Mouse (Mus musculus): Measurements from ENCODE around the gene Rev1.

- no peak for TF ChIP-seq CTCF (IDR thresholded peaks at IDR 0.05; ENCODE audit: low read depth)
- TF ChIP-seq EP300 (IDR thresholded peaks at IDR 0.05; ENCODE audit: low read depth): no peak
Observed at GRCm38 (mm10) chr1:38071326-38071725, 58.3 kb downstream of the Rev1 start.
